Mouse (Mus musculus) urinary bladder, postnatal 4 days (tissue): ENCODE measurements at regions not wholly inside any gene's neighbourhood (a gene's known extent, or its start where the extent isn't known, plus 50 kb on each side); places are given as distances from the start of the nearest gene placed in this dataset.
"Not testable (repeated sequence)": the region's sequence is repeated elsewhere in the genome, so short reads cannot be mapped to it uniquely, and the experiment has no call there.

Experiments
- DNase-seq, 2 experiments: peaks; one replicate each; pipeline ENCODE4 v3.0.0; 2021 to 2022; ENCODE audit warnings: low spot score in 2 of 2

- DNase-seq: no peak
Measured at GRCm38 (mm10) chr4:23567827-23568226, 928.4 kb upstream of the Mms22l start.

GRCm38 (mm10) chr4:23573013-23573412 lies 923.2 kb upstream of the Mms22l start:
- DNase-seq: no peak

GRCm38 (mm10) chr4:23587412-23587811 lies 908.8 kb upstream of the Mms22l start:
- no peak for DNase-seq

- DNase-seq: no peak
Measured at GRCm38 (mm10) chr4:23590883-23591282, 905.4 kb upstream of the Mms22l start.

GRCm38 (mm10) chr4:23591593-23591992 lies 904.7 kb upstream of the Mms22l start:
- DNase-seq: no peak

- DNase-seq: no peak
Measured at GRCm38 (mm10) chr4:23600070-23600469, 896.2 kb upstream of the Mms22l start.

GRCm38 (mm10) chr4:23601426-23602293 lies 894.6 kb upstream of the Mms22l start:
- no peak for DNase-seq

- no peak for DNase-seq
Measured at GRCm38 (mm10) chr4:23602294-23602932, 893.8 kb upstream of the Mms22l start.

GRCm38 (mm10) chr4:23607348-23607747 lies 888.9 kb upstream of the Mms22l start:
- no peak for DNase-seq

GRCm38 (mm10) chr4:23621208-23621607 lies 875.0 kb upstream of the Mms22l start:
- no peak for DNase-seq

- no peak for DNase-seq
Measured at GRCm38 (mm10) chr4:23622231-23622630, 874.0 kb upstream of the Mms22l start.

GRCm38 (mm10) chr4:23636231-23636928 lies 859.9 kb upstream of the Mms22l start:
- no peak for DNase-seq

- DNase-seq: no peak
Measured at GRCm38 (mm10) chr4:23636929-23637235, 859.4 kb upstream of the Mms22l start.

GRCm38 (mm10) chr4:23656671-23657070 lies 839.6 kb upstream of the Mms22l start:
- not testable (repeated sequence) for DNase-seq

GRCm38 (mm10) chr4:23668896-23669295 lies 827.4 kb upstream of the Mms22l start:
- no peak for DNase-seq

GRCm38 (mm10) chr4:23703626-23704025 lies 792.6 kb upstream of the Mms22l start:
- DNase-seq: no peak

- no peak for DNase-seq
Measured at GRCm38 (mm10) chr4:23710716-23711115, 785.5 kb upstream of the Mms22l start.

- DNase-seq: no peak
Measured at GRCm38 (mm10) chr4:23713781-23714415, 782.4 kb upstream of the Mms22l start.

GRCm38 (mm10) chr4:23727846-23728245 lies 768.4 kb upstream of the Mms22l start:
- no peak for DNase-seq

GRCm38 (mm10) chr4:23732471-23732870 lies 763.8 kb upstream of the Mms22l start:
- DNase-seq: no peak

GRCm38 (mm10) chr4:23744079-23744478 lies 752.2 kb upstream of the Mms22l start:
- no peak for DNase-seq

- no peak for DNase-seq
Measured at GRCm38 (mm10) chr4:23758005-23758404, 738.2 kb upstream of the Mms22l start.
